Mouse (Mus musculus): ENCODE data around the gene Catsperz. TPM values are rescaled to one million over a fixed set of nuclear protein-coding genes. Genes with fewer than 3 reads are reported as not detected.
"Not testable (repeated sequence)": the region's sequence is repeated elsewhere in the genome, so short reads cannot be mapped to it uniquely, and the experiment has no call there.

Gene Catsperz
- polyA plus RNA-seq, 1 experiment from 2014 or later, result 1.3 TPM

GRCm38 (mm10) chr19:6903031-6903430, 22.1 kb downstream of the Catsperz start:
- DNase-seq (ENCODE audit: low spot score) (no peak), ATAC-seq (ENCODE audit: insufficient number of reproducible peaks, low FRiP score, low TSS enrichment, low read depth) (no peak)
- no peaks in the 10 kb centered on the region for H3K27me3 ChIP-seq (ENCODE audit: control insufficient read depth, insufficient read depth, low read length)
- 91% methylated on average over 1 of the region's 1 CpGs for WGBS
- peaks cover 2% of the 10 kb centered on the region; the same call in 1 of the 2 replicates for H3K9me3 ChIP-seq (ENCODE audit: control insufficient read depth, low read length)
- H3K4me1 ChIP-seq (ENCODE audit: control insufficient read depth, insufficient read depth, low read length), result peaks cover under 1% of the 10 kb centered on the region; the same call in 1 of the 2 replicates
- no peak overlapping the region for H3K9ac ChIP-seq (ENCODE audit: low read length)
- no peak overlapping the region for H3K27ac ChIP-seq (replicated peaks; ENCODE audit: low read depth, low read length)
- H3K4me3 ChIP-seq (ENCODE audit: low read depth, low read length), result no peak overlapping the region
- H3K4me2 ChIP-seq (ENCODE audit: low read depth, severe bottlenecking), result no peak overlapping the region
- peaks cover 3% of the 10 kb centered on the region; the same call in 1 of the 2 replicates for H3K36me3 ChIP-seq (ENCODE audit: control insufficient read depth, insufficient read depth, low read length)

- Histone ChIP-seq H3K4me1 (ENCODE audit: control insufficient read depth, insufficient read depth, low read length) (no peaks in the 10 kb centered on the region), H3K36me3 (ENCODE audit: control insufficient read depth, insufficient read depth, low read length) (no peaks in the 10 kb centered on the region), H3K4me3 (ENCODE audit: low read depth, low read length) (no peak overlapping the region), H3K27ac (replicated peaks; ENCODE audit: low read depth, low read length) (no peak overlapping the region), H3K4me2 (ENCODE audit: low read depth, severe bottlenecking) (no peak overlapping the region), H3K9ac (ENCODE audit: low read length) (no peak overlapping the region), H3K9me3 (ENCODE audit: control insufficient read depth, low read length) (peaks cover 2% of the 10 kb centered on the region; the same call in 1 of the 2 replicates), H3K27me3 (ENCODE audit: control insufficient read depth, insufficient read depth, low read length) (no peaks in the 10 kb centered on the region)
- no peak for DNase-seq (ENCODE audit: low spot score)
- 83% methylated on average over 4 of the region's 4 CpGs for WGBS
- no peak for ATAC-seq (ENCODE audit: insufficient number of reproducible peaks, low FRiP score, low TSS enrichment, low read depth)
Measured at GRCm38 (mm10) chr19:6899641-6900040, 25.5 kb downstream of the Catsperz start.

GRCm38 (mm10) chr19:6895608-6896305, 29.4 kb downstream of the Catsperz start:
- H3K4me2 ChIP-seq (ENCODE audit: low read depth, severe bottlenecking); H3K9ac ChIP-seq (ENCODE audit: low read length); H3K4me1 ChIP-seq (ENCODE audit: control insufficient read depth, insufficient read depth, low read length); H3K4me3 ChIP-seq (ENCODE audit: low read depth, low read length); H3K27ac ChIP-seq (replicated peaks; ENCODE audit: low read depth, low read length); DNase-seq (ENCODE audit: low spot score); H3K9me3 ChIP-seq (ENCODE audit: control insufficient read depth, low read length); H3K36me3 ChIP-seq (ENCODE audit: control insufficient read depth, insufficient read depth, low read length); H3K27me3 ChIP-seq (ENCODE audit: control insufficient read depth, insufficient read depth, low read length); ATAC-seq (ENCODE audit: insufficient number of reproducible peaks, low FRiP score, low TSS enrichment, low read depth): not testable (repeated sequence)
- 92% methylated on average over 18 of the region's 18 CpGs for WGBS

- Histone ChIP-seq H3K9me3 (ENCODE audit: control insufficient read depth, low read length) (no peaks in the 10 kb centered on the region), H3K4me2 (ENCODE audit: low read depth, severe bottlenecking) (no peak overlapping the region), H3K4me1 (ENCODE audit: control insufficient read depth, insufficient read depth, low read length) (no peaks in the 10 kb centered on the region), H3K27me3 (ENCODE audit: control insufficient read depth, insufficient read depth, low read length) (no peaks in the 10 kb centered on the region), H3K4me3 (ENCODE audit: low read depth, low read length) (no peak overlapping the region), H3K27ac (replicated peaks; ENCODE audit: low read depth, low read length) (no peak overlapping the region), H3K9ac (ENCODE audit: low read length) (no peak overlapping the region), H3K36me3 (ENCODE audit: control insufficient read depth, insufficient read depth, low read length) (no peaks in the 10 kb centered on the region)
- DNase-seq (ENCODE audit: low spot score) (no peak), ATAC-seq (ENCODE audit: insufficient number of reproducible peaks, low FRiP score, low TSS enrichment, low read depth) (no peak)
- 90% methylated on average over 14 of the region's 14 CpGs for WGBS
Measured at GRCm38 (mm10) chr19:6893731-6894451, 31.3 kb downstream of the Catsperz start.

- 66% methylated on average over 4 of the region's 4 CpGs for WGBS
- no peak overlapping the region for H3K4me2 ChIP-seq (ENCODE audit: low read depth, severe bottlenecking)
Measured at GRCm38 (mm10) chr19:6892512-6892911, 32.7 kb downstream of the Catsperz start.

GRCm38 (mm10) chr19:6877965-6878364, 47.2 kb downstream of the Catsperz start:
- H3K9me3 ChIP-seq (ENCODE audit: control insufficient read depth, low read length), result 0 out of 2 replicates have a peak, but pooled peaks cover 2% of the 10 kb centered on the region
- no peaks in the 10 kb centered on the region for H3K27me3 ChIP-seq (ENCODE audit: control insufficient read depth, insufficient read depth, low read length)
- no peaks in the 10 kb centered on the region for H3K36me3 ChIP-seq (ENCODE audit: control insufficient read depth, insufficient read depth, low read length)
- H3K4me2 ChIP-seq (ENCODE audit: low read depth, severe bottlenecking), result no peak overlapping the region
- no peak overlapping the region for H3K27ac ChIP-seq (replicated peaks; ENCODE audit: low read depth, low read length)
- WGBS, result 88% methylated on average over 4 of the region's 4 CpGs
- no peak for DNase-seq (ENCODE audit: low spot score)
- no peaks in the 10 kb centered on the region for H3K4me1 ChIP-seq (ENCODE audit: control insufficient read depth, insufficient read depth, low read length)
- H3K4me3 ChIP-seq (ENCODE audit: low read depth, low read length), result no peak overlapping the region
- ATAC-seq (ENCODE audit: insufficient number of reproducible peaks, low FRiP score, low TSS enrichment, low read depth), result no peak
- no peak overlapping the region for H3K9ac ChIP-seq (ENCODE audit: low read length)

More at GRCm38 (mm10) chr19:6892512-6892911, 32.7 kb downstream of the Catsperz start:
- Histone ChIP-seq H3K27ac (replicated peaks; ENCODE audit: low read depth, low read length) (no peak overlapping the region), H3K9me3 (ENCODE audit: control insufficient read depth, low read length) (no peaks in the 10 kb centered on the region), H3K27me3 (ENCODE audit: control insufficient read depth, insufficient read depth, low read length) (no peaks in the 10 kb centered on the region), H3K4me3 (ENCODE audit: low read depth, low read length) (no peak overlapping the region), H3K9ac (ENCODE audit: low read length) (no peak overlapping the region), H3K4me1 (ENCODE audit: control insufficient read depth, insufficient read depth, low read length) (no peaks in the 10 kb centered on the region), H3K36me3 (ENCODE audit: control insufficient read depth, insufficient read depth, low read length) (no peaks in the 10 kb centered on the region)
- DNase-seq (ENCODE audit: low spot score) (no peak), ATAC-seq (ENCODE audit: insufficient number of reproducible peaks, low FRiP score, low TSS enrichment, low read depth) (no peak)

GRCm38 (mm10) chr19:6876799-6877198, 48.4 kb downstream of the Catsperz start:
- no peak overlapping the region for H3K4me2 ChIP-seq (ENCODE audit: low read depth, severe bottlenecking)
- H3K9me3 ChIP-seq (ENCODE audit: control insufficient read depth, low read length), result 0 out of 2 replicates have a peak, but pooled peaks cover 2% of the 10 kb centered on the region
- no peaks in the 10 kb centered on the region for H3K36me3 ChIP-seq (ENCODE audit: control insufficient read depth, insufficient read depth, low read length)
- no peak overlapping the region for H3K9ac ChIP-seq (ENCODE audit: low read length)
- H3K4me1 ChIP-seq (ENCODE audit: control insufficient read depth, insufficient read depth, low read length), result no peaks in the 10 kb centered on the region
- ATAC-seq (ENCODE audit: insufficient number of reproducible peaks, low FRiP score, low TSS enrichment, low read depth), result no peak
- H3K27me3 ChIP-seq (ENCODE audit: control insufficient read depth, insufficient read depth, low read length), result no peaks in the 10 kb centered on the region
- H3K4me3 ChIP-seq (ENCODE audit: low read depth, low read length), result no peak overlapping the region
- no peak overlapping the region for H3K27ac ChIP-seq (replicated peaks; ENCODE audit: low read depth, low read length)
- no peak for DNase-seq (ENCODE audit: low spot score)

- no peak overlapping the region for H3K27ac ChIP-seq (replicated peaks; ENCODE audit: low read depth, low read length)
- no peaks in the 10 kb centered on the region for H3K36me3 ChIP-seq (ENCODE audit: control insufficient read depth, insufficient read depth, low read length)
- H3K27me3 ChIP-seq (ENCODE audit: control insufficient read depth, insufficient read depth, low read length), result no peaks in the 10 kb centered on the region
- H3K4me2 ChIP-seq (ENCODE audit: low read depth, severe bottlenecking), result no peak overlapping the region
- no peak overlapping the region for H3K9ac ChIP-seq (ENCODE audit: low read length)
- H3K9me3 ChIP-seq (ENCODE audit: control insufficient read depth, low read length), result 0 out of 2 replicates have a peak, but pooled peaks cover 2% of the 10 kb centered on the region
- DNase-seq (ENCODE audit: low spot score), result no peak
- WGBS, result 80% methylated on average over 6 of the region's 6 CpGs
- H3K4me3 ChIP-seq (ENCODE audit: low read depth, low read length), result no peak overlapping the region
- ATAC-seq (ENCODE audit: insufficient number of reproducible peaks, low FRiP score, low TSS enrichment, low read depth), result no peak
- no peaks in the 10 kb centered on the region for H3K4me1 ChIP-seq (ENCODE audit: control insufficient read depth, insufficient read depth, low read length)
Measured at GRCm38 (mm10) chr19:6875834-6876233, 49.3 kb downstream of the Catsperz start.
